Mouse (Mus musculus): ENCODE data around the gene Krtap13.
A peak's percentile ranks its signal among the peaks of the same experiment; 100 is the strongest.
"Not testable (repeated sequence)": the region's sequence is repeated elsewhere in the genome, so short reads cannot be mapped to it uniquely, and the experiment has no call there.

Krtap13 gene

DNA sequence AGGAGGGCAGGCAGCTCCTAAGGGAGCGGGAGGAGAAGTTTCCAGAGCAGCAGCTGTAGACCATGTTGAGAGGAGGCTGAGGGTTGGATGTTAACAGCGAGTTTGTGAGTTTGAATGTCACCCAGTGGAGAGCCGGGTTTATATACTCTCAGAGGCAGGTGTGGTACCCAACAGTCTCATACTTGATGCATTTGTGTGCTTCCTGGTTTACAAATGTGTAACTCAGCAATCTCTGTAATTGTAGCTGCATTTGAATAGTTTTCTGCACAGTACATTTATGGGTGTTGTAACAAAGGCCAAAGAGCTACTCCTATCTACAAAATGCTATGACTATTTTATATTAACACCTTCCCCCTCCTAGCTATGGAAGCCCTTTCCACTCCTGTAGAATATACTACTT, at the start of gene Krtap13:
Gene Krtap13, minus strand, starts transcription at position 101 of the 400 bp plus-strand sequence.
- not testable (repeated sequence) for DNase-seq (ENCODE audit: low spot score in 2 of 2)

DNA sequence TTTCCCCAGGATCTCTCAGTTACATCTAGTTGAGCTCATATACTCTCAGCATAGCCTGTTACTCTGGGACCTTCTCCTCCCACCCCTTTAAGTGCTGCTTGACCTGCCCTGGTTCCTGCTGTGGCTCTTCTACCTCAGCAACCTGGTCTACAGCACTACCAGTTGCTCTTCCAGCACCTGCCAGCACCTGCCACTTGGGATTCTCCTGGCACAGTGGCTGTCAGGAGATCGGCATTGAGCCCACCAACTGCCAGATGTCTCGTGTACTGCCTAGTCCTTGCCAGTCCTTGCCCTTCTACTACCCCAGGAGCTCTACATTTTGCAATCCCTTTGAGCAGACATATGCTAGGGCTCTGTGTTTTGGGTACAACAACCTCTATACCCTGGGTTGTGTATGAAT, 35.4 kb upstream of the Krtap13 start:
- no peak for DNase-seq (ENCODE audit: low spot score in 2 of 2)

DNA sequence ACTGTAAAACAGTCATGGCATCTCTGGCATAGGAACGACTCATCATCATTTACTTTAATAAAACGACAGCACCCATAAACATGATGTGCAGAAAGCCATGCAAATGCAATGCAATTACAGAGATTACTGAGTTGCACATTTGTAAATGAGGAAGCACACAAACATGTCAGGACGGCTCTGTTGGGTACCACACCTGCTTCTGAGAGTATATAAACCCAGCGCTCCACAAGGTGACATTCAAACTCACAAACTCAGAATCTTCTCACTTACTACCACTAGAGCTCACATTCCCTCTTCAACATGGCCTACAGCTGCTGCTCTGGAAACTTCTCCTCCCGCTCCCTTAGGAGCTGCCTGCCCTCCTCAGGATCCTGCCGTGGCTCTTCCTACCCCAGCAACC, 26.2 kb upstream of the Krtap13 start, which contains the start of gene Gm5965:
Gene Gm5965, plus strand, starts transcription at position 301 of the 400 bp plus-strand sequence.
- DNase-seq (ENCODE audit: low spot score in 2 of 2), result no peak

DNA sequence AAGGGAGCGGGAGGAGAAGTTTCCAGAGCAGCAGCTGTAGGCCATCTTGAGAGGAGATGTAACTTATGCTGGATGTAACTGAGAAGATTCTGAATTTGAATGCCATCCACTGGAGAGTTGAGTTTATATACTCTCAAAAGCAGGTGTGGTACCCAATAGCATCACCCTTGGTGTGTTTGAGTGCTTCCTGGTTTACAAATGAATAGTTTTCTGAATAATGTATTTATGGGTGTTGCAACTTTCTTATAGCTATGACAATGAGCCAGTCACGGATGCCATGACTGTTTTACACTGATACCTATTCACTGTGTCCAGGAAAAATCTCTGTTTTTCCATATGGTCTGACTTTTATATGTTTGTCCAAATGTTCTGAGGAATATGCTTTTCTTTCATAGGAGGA, 22.7 kb upstream of the Krtap13 start, which contains the start of gene 2310057N15Rik:
Gene 2310057N15Rik, minus strand, starts transcription at position 101 of the 400 bp plus-strand sequence.
- no peak for DNase-seq (ENCODE audit: low spot score in 2 of 2)

DNA sequence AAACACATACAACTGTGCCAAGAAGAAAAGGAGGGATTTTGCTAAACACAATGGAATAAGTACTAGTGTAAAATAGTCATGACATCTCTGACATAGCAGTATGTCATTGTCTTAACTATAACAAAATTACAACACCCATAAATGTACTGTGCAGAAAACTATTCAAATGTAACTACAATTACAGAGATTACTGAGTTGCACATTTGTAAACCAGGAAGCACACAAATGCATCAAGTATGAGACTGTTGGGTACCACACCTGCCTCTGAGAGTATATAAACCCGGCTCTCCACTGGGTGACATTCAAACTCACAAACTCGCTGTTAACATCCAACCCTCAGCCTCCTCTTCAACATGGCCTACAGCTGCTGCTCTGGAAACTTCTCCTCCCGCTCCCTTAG, 7.1 kb upstream of the Krtap13 start, which contains the start of gene 2310034C09Rik:
Gene 2310034C09Rik, plus strand, starts transcription at position 301 of the 400 bp plus-strand sequence.
- DNase-seq (ENCODE audit: low spot score in 2 of 2), result not testable (repeated sequence)

DNA sequence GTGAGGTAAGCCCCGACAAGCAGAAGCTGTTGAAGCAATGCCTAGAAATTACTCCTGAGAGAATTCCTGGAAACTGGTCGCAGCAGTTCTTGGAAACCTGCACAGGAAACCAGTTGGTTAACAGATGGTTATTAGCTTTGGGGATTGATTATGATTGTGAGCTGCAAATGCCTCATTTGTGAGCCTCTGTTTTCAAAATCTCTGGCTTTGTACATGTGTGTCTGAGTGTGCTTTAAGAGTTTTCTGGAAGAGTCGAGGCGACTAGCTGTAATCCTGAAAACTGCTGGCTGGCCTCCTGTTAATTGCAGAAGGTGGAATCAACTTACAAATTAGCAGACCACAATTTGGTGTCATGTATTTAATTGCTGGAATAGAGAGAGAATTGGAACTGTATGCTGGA, 3.5 kb downstream of the Krtap13 start:
- no peak for DNase-seq (ENCODE audit: low spot score in 2 of 2)

DNA sequence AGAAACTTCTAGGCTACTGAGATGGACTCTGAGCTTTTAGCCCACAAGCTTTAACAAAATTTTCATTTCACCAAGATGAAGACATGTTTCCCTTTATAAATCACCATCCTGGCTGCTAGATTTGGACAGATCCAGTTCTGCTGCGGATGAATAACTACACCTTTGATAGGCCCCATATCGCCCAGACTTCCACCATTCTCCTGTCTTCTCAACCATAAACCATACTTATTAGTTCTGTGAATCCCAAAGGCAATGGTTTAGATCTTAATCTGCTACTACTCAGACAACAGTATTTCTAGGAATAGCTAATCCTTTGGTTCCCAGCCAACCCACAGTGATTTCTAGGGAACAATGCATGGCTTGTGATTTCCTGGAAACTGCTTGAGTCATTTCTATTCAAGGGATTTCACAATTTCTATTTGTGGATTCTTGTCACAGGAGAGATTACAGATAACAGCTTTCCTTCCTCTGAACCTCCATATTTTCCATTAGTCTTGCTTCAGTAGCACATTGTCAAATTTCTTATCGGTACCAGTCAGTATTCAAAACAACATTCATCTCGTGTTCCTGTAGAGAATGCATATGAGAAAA, 6.6 kb downstream of the Krtap13 start:
- no peak for DNase-seq (ENCODE audit: low spot score in 2 of 2)

DNA sequence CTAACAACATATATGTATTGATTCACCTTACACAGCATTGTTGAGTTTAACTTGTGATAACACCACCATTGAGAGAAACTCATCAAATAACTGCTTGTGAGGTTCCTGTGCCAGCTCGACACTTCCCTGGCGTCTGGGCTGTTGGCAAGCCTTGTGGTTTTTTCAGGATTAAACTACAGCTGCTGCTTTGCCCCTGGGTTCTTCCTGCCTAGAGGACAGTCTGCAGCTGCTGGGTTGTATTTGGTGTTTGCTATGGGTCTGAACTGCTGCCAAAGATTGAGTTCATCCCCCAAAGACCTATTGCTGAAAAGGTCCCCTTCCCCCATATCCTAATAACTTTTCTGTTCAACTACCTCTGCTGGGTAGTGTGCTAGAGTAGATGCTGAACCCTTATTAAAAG, 16.0 kb downstream of the Krtap13 start:
- no peak for DNase-seq (ENCODE audit: low spot score in 2 of 2)

DNA sequence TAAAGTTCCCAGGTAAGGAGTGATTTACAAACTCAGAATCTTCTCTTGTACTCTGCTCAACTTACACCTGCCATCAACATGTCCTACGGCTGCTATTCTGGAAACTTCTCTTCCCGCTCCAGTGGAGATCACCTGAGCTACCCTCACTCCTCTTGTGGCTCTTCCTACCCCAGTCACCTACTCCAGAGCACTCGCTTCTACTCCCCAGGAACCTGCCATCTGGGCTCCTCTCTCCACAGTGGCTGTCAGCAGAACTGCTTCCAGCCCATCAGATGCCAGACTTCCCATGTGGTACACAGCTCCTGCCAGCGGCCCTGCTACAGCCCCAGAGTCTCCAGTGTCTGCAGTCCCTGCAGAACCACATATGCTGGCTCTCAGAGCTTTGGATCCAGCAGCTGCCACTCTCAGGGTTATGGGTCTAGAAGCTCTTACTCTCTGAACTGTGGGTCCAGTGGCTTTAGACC, 22.6 kb downstream of the Krtap13 start, which contains the start of gene Krtap13-1:
Gene Krtap13-1, plus strand, starts transcription at position 51 of the 464 bp plus-strand sequence.
- no peak for DNase-seq (ENCODE audit: low spot score in 2 of 2)

DNA sequence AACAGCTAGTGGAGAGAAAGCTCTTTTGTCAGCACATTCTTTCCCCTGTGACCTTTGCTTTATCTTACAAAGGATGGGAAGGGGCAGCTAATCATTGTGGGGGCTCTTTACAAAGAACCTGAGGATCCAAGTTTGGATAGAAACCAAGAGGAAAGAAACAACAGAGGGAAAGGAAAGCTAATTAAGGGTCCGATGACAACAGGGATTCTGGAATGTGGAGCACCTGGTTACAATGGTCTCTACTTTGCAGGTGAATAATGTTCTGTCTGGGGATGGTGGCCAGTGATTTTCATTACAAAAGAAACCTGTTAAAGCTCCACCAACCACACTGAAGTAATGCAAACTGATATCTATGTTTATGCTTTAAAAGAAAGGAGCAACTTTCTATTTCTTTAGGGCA, 31.4 kb downstream of the Krtap13 start:
- no peak for DNase-seq (ENCODE audit: low spot score in 2 of 2)

DNA sequence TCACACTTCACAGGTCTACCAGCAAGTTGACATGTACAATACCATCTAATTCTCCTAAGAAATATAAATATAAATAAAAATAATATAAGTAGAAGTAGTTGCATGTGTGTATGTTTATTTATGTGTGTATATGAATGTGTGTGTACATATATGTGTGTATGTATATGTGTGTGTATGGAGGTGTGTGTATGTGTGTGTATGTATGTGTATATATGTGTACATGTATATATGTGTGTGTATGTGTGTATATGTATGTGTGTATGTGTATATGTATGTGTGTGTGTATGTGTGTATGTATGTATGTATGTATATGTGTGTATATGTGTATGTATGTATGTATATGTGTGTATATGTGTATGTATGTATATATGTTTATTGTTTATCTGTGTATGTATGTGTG, 34.9 kb downstream of the Krtap13 start:
- DNase-seq (ENCODE audit: low spot score in 2 of 2), result no peak

DNA sequence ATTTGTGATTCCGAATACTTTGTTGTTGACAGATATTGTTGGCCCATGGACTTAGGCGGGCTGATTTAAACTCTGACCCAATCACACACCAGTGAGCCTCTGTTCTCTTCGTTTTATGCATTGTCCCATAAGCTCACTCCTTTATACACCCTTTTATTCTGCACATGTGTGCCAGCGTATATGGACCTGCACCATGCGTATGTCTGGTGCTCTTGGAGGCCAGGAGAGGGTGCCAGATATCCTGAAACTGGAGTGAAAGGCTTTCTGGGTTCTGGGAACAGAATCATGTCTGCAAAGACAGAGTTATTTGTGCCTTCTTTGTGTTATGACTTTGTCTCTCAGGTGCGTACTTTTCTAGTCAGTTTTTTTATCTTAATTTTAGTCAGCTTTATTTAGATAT, 40.2 kb downstream of the Krtap13 start:
- no peak for DNase-seq (ENCODE audit: low spot score in 2 of 2)

DNA sequence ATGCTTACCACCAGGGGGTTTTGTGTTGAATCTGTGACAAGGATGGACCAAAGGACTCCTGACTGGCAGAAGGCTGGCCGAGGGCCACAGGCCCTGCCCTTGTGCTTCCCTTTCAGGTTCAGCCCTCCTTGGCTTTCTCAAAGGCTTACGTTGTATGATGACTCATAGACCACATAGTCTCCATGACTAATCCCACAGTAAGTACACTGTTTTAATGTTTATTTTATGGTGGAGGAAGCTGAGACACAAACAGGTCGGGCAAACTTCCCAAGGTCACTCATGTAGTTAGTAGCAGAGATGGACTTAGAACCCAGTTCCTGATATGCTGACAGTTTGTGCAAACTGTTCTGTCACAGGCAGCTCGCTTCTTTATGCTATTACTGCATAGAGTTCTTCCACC, 40.7 kb downstream of the Krtap13 start:
- peak; percentile 1 to 9 for DNase-seq (ENCODE audit: low spot score in 2 of 2)

DNA sequence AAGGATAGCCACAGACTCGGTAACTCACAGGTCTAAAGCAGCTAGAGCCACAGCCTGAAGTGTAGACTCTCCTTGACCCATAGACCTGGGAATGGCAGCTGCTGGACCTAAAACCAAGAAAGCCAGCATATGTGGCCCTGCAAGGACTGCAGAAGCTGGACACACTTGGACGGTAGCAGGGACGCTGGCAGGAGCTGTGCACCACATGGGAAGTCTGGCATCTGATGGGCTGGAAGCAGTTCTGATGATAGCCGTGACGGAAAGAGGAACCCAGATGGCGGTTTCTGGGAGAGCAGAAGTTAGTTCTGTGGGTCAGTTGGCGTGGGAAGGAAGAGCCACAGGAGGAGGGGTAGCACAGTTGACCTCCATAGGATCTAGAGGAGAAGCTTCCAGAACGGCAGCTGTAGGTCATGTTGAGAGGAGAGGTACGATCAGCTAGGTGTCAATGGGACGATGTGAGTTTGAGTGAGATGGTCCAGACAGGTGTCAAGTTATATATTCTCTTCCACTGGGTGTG, 43.9 kb downstream of the Krtap13 start, which contains the start of gene 2310061N02Rik:
Gene 2310061N02Rik, minus strand, starts transcription at position 467 of the 517 bp plus-strand sequence.
- no peak for DNase-seq (ENCODE audit: low spot score in 2 of 2)

DNA sequence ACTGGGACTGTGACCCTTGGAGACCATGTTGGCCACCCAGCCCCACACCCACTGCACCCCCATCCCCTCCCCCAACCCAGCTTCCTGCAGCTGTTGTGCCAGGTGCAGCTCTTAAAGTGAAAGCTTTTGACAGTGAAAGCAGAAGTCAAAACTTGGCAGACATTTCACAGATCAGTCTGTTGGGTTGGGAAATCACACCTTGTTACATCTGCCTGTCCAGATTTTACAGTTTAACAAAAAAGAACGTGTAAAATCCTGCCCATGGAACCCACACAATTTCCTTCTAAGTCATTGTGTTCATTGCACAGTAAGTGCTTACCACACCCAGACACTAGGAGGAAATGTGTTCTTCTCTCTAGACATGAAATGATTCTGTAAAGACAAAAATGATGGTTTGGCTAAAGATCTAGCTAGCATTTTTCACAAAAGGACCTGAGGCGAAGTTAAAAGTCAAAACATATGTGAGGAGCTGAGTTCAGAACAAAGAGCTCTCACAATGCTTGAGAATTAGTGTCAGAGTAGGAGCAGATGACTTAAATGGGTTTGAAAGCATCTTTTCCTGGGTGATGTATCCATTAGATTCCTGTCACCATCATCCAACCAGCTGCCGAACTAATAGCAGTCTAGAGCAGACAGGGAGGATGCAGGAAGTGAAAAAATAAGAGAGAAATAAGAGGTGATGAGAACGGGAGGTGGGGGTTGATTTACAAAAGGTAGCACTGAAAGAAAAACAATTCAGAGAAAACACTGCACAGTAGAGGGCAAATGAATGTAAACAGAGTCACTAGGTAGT, 50.2 kb downstream of the Krtap13 start:
- no peak for DNase-seq (ENCODE audit: low spot score in 2 of 2)

Measured in urinary bladder, postnatal 36 days (tissue).